Mouse (Mus musculus): ENCODE data around the gene Itgb4.

Itgb4 gene

GRCm38 (mm10) chr11:116025056-116025845, 50.7 kb downstream of the Itgb4 start:
- in situ Hi-C loops (cut with MboI, MseI) = loop anchor here (10.0 kb wide), 3 partner anchors 420 to 1990 kb away; partner anchors contain the start of genes Gga3 (in 1 of the 2) and Mrps7 (in 1 of the 2)

- in situ Hi-C loops (cut with MboI, MseI) = loop anchor here (10.0 kb wide), 3 partner anchors 423 to 1987 kb away; partner anchors contain the start of genes Gga3 (in 1 of the 2) and Mrps7 (in 1 of the 2)
These were observed 53.2 kb downstream of the Itgb4 start, which contains the start of gene H3f3b for GRCm38 (mm10) chr11:116027756-116028155. TSS of gene H3f3b (minus strand) at chr11:116027962.

- in situ Hi-C loops (cut with MboI, MseI) = loop anchor here (10.0 kb wide), 3 partner anchors 424 to 1986 kb away; partner anchors contain the start of genes Gga3 (in 1 of the 2) and Mrps7 (in 1 of the 2)
These were observed 53.8 kb downstream of the Itgb4 start for GRCm38 (mm10) chr11:116028177-116028865.

- in situ Hi-C loops (cut with MboI, MseI) = loop anchor here (10.0 kb wide), 3 partner anchors 424 to 1986 kb away; partner anchors contain the start of genes Gga3 (in 1 of the 2) and Mrps7 (in 1 of the 2)
These were observed 54.8 kb downstream of the Itgb4 start for GRCm38 (mm10) chr11:116029086-116029865.

GRCm38 (mm10) chr11:116030088-116030897, 55.8 kb downstream of the Itgb4 start, which contains the start of gene Unk:
TSS of gene Unk (plus strand) at chr11:116030322.
- in situ Hi-C loops (cut with MboI, MseI) = loop anchor here in 1 of 2 experiments (5.0 kb wide), 1 partner anchor 47 kb away; the partner anchor contains the start of gene Unc13d

- in situ Hi-C loops (cut with MboI, MseI) = loop anchor here in 1 of 2 experiments (5.0 kb wide), 1 partner anchor 46 kb away; the partner anchor contains the start of gene Unc13d
These were observed 56.7 kb downstream of the Itgb4 start for GRCm38 (mm10) chr11:116030898-116031845.

- in situ Hi-C loops (cut with MboI, MseI) = loop anchor here in 1 of 2 experiments (5.0 kb wide), 1 partner anchor 43 kb away; the partner anchor contains the start of gene Unc13d
These were observed 60.1 kb downstream of the Itgb4 start for GRCm38 (mm10) chr11:116034584-116034983.

GRCm38 (mm10) chr11:116036671-116037070, 62.2 kb downstream of the Itgb4 start:
- in situ Hi-C loops (cut with MboI, MseI) = no loop called here

- in situ Hi-C loops (cut with MboI, MseI) = no loop called here
These were observed 63.3 kb downstream of the Itgb4 start for GRCm38 (mm10) chr11:116037826-116038225.

- in situ Hi-C loops (cut with MboI, MseI) = no loop called here
These were observed 66.1 kb downstream of the Itgb4 start for GRCm38 (mm10) chr11:116040593-116040992.

- in situ Hi-C loops (cut with MboI, MseI) = no loop called here
These were observed 67.3 kb downstream of the Itgb4 start for GRCm38 (mm10) chr11:116041833-116042232.

- in situ Hi-C loops (cut with MboI, MseI) = no loop called here
These were observed 68.0 kb downstream of the Itgb4 start for GRCm38 (mm10) chr11:116042372-116043138.

GRCm38 (mm10) chr11:116043286-116043685, 68.8 kb downstream of the Itgb4 start:
- in situ Hi-C loops (cut with MboI, MseI) = no loop called here

- in situ Hi-C loops (cut with MboI, MseI) = no loop called here
These were observed 70.7 kb downstream of the Itgb4 start for GRCm38 (mm10) chr11:116045173-116045572.

- in situ Hi-C loops (cut with MboI, MseI) = no loop called here
These were observed 75.1 kb downstream of the Itgb4 start for GRCm38 (mm10) chr11:116049610-116050009.

- in situ Hi-C loops (cut with MboI, MseI) = no loop called here
These were observed 75.7 kb downstream of the Itgb4 start for GRCm38 (mm10) chr11:116050196-116050595.

GRCm38 (mm10) chr11:116053510-116054229, 79.2 kb downstream of the Itgb4 start:
- in situ Hi-C loops (cut with MboI, MseI) = no loop called here

- in situ Hi-C loops (cut with MboI, MseI) = no loop called here
These were observed 81.4 kb downstream of the Itgb4 start for GRCm38 (mm10) chr11:116055873-116056272.
